Mouse (Mus musculus) CH12F3 (cell line): ENCODE measurements at regions not wholly inside any gene's neighbourhood (a gene's known extent, or its start where the extent isn't known, plus 50 kb on each side); places are given as distances from the start of the nearest gene placed in this dataset.

Experiments used
- in situ Hi-C: fragments of 300-500 bp; cut with MboI; formaldehyde crosslinking; loops from 2 replicates; pipeline ENCODE4 v1.14.3; 2020; ENCODE audit warnings: low sequenced_read_pairs

DNA sequence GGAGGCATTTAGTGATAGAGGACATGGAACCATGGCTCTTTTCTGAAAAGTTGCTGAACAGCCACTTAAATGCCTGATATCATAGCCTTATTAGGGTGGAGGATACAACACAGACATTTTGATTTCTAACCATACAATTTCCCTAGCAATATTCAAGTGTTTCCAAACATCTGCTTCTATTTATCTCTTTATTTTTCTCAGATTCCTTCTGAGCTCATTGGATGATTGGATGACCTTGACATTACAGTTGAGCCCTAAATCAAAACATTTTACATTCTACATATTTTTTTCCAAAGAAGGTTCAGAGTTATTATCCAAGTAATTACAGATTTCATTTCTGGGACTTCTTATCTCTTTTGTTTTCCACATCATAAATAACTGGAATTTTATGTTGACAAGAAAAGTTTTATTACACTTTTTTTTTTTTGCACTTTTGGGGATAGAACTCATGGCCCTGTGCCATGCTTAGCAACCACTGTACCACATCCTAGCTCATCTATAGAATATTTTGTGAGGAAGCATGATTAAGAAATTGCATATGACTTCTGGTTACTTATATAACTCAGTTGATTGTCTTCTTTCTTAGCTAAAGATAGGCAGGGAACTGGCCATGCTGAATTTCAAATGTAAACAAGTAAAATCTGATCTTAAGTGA lies 309.6 kb upstream of the Thbs1 start:
- in situ Hi-C loops = no loop called here

- in situ Hi-C loops = no loop called here
Observed at GRCm38 (mm10) chr2:117802686-117803085, 309.0 kb upstream of the Thbs1 start.

- in situ Hi-C loops = no loop called here
Observed at GRCm38 (mm10) chr2:117804686-117805085, 307.0 kb upstream of the Thbs1 start.

GRCm38 (mm10) chr2:117807121-117807520 lies 304.6 kb upstream of the Thbs1 start:
- in situ Hi-C loops = no loop called here

DNA sequence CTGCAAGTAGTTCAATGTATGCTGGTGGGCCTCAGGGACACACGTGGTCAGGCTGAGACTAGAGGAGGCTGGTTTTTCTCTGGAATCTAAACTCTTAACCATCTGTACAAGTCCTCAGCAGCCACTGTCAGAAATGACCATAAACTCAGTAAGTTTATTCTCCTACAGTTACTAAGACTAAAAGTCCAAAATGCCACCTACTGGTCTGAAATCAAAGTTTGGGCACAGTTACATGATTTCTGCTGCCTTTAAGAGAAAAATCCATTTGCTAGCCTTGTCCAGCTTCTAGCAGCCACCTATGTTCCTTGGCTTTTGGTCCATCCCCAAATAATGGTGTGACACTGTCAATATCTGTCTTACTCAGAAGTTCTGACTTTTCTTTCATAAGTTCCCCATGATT lies 300.2 kb upstream of the Thbs1 start:
- in situ Hi-C loops = no loop called here

DNA sequence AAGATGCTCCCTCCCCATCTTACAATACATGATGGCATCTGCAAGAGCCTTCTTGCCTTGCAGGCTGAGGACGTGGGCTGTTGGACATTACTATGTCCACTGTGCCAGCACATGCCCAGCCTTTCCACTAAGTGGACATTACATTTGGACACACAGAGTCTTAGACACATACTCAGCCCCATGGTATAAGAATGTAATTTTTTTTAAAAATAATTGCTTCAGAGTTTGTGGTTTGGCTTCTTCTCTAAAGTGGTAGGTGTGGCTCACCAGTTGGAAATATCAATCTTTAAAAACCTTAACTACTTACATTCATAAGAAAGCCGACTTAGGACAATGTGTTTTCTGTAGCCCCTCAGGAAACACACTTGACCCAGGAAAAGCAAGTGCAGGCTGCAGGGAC lies 299.7 kb upstream of the Thbs1 start:
- in situ Hi-C loops = no loop called here

DNA sequence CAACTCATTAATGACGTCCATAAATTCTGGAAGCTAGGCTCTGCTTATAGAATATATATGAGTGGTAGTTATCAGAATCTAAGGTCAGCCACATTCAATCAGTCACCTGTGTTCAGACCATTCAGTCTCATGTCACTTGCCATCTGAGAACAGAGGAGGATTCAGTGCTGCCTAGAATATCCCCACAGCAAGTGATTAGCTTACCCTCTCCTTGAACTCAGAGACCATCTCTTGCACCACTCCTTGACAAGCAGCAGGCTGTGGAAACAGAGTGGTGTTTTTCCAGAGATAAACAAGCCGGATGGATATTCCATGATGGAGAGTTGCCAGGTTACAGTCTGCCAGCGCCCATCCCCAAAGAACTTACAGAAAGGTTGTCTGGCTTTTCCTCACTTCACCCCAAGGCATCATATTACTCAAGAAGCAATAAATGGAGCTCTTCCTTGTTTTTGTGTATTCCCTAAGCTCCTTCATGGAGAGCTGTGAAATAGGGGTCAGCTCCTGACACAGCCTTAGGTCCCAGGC lies 291.9 kb upstream of the Thbs1 start:
- in situ Hi-C loops = no loop called here

- in situ Hi-C loops = no loop called here
Observed at GRCm38 (mm10) chr2:117820708-117821107, 291.0 kb upstream of the Thbs1 start.

- in situ Hi-C loops = no loop called here
Observed at GRCm38 (mm10) chr2:117825088-117825487, 286.6 kb upstream of the Thbs1 start.

DNA sequence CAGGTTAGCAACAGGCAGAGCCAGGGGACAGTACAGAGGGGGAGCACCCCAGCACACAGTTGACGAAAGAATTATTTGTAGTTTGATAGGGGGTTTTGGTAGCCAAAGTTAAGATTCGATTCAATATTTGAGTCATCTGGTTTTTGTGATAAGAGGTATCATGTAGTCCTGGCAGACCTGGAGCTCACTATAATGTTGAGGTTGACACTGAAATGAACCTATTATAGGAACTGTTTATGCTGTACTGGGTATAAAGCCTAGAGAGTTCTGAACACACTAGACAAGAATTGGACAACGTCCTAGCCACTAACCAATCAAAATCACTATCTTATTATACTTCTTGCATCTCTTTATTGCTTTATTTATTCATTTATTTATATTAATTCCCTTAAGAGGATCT lies 284.4 kb upstream of the Thbs1 start:
- in situ Hi-C loops = no loop called here

DNA sequence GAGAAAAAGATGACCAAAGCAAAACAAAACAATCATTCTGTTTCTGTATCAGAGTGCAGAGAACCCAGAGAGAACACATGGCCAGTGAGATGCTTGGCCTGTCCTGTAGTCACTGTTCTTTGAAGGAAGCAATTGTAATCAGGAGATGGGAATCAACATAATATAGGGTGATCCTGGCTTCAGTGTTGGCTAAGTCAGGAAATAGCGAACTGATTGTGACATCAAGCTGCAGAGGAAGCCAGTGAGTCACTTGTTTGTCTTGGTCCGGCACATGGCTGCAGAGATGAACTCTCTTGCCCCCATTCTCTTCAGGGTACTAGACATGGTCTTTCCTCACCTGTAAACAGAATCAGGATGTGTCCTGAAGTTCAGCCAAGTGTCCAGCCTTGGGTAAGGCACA lies 273.3 kb upstream of the Thbs1 start:
- in situ Hi-C loops = no loop called here

DNA sequence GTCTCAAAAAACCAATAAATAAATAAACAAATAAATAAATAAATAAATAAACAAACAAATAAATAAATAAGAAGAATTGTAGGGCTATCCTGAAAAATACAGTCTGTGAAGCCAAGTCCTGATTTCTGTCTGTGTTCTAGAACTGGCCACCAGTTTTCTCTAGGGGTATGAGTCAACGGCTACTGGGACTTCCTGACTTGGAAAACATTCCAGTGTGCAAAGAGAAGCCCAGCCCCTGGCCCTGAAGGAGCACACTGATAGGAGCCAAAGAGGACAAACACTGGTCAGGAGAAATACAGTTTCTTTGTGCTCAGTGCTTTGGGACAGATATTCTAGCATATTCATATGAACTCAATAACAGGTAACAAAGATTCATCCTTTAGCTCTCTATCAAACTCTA lies 271.3 kb upstream of the Thbs1 start:
- in situ Hi-C loops = no loop called here

DNA sequence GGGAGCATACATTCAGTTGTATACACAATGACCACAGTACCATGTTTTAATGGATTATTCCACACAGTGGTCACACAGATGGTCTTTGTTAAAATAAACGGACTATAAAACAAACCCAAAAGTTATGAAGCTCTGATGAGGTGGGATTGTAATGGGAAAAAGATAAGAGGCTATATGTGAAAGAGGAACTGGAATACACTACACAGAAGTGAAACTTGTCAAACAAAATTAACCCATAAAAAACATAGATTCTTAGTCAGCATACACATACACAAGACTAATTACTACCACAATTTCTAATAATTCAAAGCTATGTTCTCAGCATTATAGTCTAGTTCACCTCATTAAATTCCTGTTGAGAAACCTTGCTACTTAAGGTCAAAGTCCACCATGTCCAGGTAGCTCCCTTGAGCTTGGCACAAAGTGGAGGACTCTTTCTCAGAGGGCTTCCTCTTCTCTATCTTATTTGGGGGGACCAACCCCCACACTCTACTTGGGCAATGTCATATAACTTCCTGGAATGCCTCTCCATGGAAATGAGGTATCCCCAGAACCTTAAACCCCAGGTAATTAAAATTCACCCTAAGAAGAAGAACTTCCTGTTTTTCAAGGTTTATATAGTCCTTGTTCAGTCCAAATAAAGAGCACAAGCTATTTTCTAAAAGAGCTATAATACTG lies 269.2 kb upstream of the Thbs1 start:
- in situ Hi-C loops = no loop called here

DNA sequence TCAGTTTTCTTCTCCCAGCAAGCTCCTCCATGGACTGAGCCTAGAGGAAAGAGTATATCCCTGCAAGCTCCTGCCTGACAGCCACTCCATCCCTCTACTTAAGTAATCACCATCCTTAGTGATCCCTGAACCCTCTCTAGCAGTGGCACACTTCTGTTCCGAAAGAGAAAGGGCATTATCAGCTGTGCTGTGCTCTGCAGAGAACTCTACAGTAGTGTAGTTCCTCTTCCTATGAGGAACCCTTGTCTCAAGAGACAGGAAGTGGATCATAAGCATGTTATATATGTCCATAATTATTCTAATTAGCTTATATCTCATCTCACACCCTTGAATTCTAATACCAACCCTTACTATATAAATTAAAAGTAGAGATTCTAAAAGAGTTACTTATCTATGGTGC lies 259.2 kb upstream of the Thbs1 start:
- in situ Hi-C loops = no loop called here

- in situ Hi-C loops = no loop called here
Observed at GRCm38 (mm10) chr2:117862301-117862700, 249.4 kb upstream of the Thbs1 start.

GRCm38 (mm10) chr2:117865119-117865518 lies 246.6 kb upstream of the Thbs1 start:
- in situ Hi-C loops = no loop called here

DNA sequence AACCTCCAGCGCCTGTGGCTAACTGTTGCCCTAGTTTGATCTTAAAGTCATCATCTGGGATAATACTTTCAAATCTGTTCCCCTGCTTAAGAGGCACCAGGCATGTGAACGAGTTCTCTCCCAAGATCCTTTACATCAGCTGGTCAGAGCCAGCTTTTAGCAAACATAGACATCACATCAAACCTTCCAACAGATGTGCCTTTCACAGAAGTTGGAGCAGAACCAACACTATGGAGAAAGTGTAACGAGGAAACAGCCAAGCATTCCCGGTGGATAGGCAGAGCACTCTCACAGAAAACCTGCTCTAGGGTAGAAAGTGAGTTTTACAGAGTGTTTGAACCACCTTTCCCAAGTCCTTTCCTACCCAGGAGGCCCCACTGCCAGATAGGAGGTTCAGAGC lies 244.7 kb upstream of the Thbs1 start:
- in situ Hi-C loops = no loop called here

DNA sequence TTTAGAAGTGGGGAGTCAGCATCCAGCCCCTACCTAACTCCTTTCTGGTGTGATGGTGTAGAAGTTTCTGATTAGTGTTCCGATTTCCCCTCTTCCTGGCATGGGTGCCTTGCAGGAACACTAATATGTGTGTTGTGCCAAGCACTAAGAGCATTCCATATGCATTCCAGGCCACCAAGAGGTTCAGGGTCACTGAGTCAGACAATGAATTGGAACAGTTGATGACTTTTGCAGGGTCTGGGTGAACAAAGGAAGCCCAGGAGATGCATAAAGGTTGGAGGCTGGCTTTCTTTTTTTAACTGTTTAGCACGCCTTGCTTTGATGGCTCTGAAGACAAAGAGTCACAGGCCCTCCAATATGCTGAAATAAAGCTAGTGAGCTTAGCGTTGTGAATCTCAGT lies 244.3 kb upstream of the Thbs1 start:
- in situ Hi-C loops = no loop called here

- in situ Hi-C loops = no loop called here
Observed at GRCm38 (mm10) chr2:117868857-117869256, 242.8 kb upstream of the Thbs1 start.

GRCm38 (mm10) chr2:117871507-117872282 lies 240.0 kb upstream of the Thbs1 start:
- in situ Hi-C loops = no loop called here

DNA sequence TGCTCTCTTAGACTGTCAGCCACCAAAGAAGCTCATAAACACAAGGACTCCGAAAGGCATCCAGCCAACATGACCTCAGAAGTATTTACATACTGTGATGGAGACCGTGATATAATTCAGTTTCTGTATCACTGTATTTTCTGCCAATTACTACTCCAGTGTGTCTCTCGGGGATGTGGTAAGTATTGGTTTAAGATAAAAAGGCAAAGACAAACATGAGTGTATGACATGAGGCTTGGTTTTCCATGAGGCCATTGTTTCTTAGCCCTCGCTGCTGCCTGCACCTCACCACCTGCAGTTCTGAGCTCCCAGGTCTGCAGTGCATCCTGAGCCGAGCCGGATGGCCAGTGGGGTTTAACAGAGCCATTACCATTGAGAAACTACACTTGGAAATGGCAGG lies 233.9 kb upstream of the Thbs1 start:
- in situ Hi-C loops = no loop called here

DNA sequence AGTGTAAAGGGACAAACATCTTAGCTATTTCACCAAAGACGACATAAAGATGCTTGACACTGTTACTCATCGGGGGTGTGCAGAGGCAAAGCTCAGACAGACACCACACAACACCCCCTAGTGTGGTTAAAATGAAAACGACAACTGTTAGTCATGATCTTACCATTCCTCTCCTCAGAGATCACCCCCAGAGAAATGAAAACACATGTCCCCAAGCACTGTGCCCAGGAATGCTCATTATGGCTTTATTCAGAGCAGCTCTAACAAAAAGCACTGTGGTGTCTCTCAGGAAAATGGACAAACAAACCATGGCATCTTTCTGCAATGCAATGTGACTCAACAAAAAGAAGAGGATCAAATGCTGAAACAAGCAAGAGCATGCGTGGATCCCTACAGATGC lies 229.5 kb upstream of the Thbs1 start:
- in situ Hi-C loops = no loop called here
